Mouse (Mus musculus) spleen, adult 2 months (tissue): Measurements from ENCODE around the gene Fgfr2. TPM values are rescaled to one million over a fixed set of nuclear protein-coding genes. Genes with fewer than 3 reads are reported as not detected.

ENCODE experiments used
- DNase-seq, 2 experiments: peaks; one replicate each; pipeline versions ENCODE4 v3.0.0 to v3.0.0-alpha.2; 2012 to 2021; ENCODE audit warnings: low spot score in 2 of 2, low read depth in 1 of 2
- H3K27ac ChIP-seq: fragments of 200-500 bp; 2 replicates; pipeline ENCODE4 v1.5.1; 2012; ENCODE audit warnings: low read length, inconsistent platforms; ENCODE audit not compliant: insufficient read depth
- H3K27me3 ChIP-seq: fragments of 200-500 bp; 2 replicates; pipeline ENCODE4 v1.6.1; 2012; ENCODE audit warnings: mild to moderate bottlenecking, moderate library complexity, low read length, inconsistent platforms; ENCODE audit not compliant: control insufficient read depth, insufficient read depth
- H3K36me3 ChIP-seq: fragments of 200-500 bp; 2 replicates; pipeline ENCODE4 v1.6.1; 2012; ENCODE audit warnings: mild to moderate bottlenecking, low read length, inconsistent platforms; ENCODE audit not compliant: control insufficient read depth, insufficient read depth
- H3K4me1 ChIP-seq: fragments of 200-500 bp; 2 replicates; pipeline ENCODE4 v1.6.1; 2011; ENCODE audit warnings: inconsistent platforms; ENCODE audit not compliant: control insufficient read depth, insufficient read depth, insufficient read length
- H3K4me3 ChIP-seq: fragments of 200-500 bp; 2 replicates; pipeline ENCODE4 v1.5.1; 2011; ENCODE audit warnings: mild to moderate bottlenecking, inconsistent platforms; ENCODE audit not compliant: insufficient read depth, insufficient read length; ENCODE audit errors: extremely low read depth
- CTCF ChIP-seq: fragments of 200-500 bp; IDR thresholded peaks from 2 replicates; pipeline ENCODE4 v1.5.1; 2011; ENCODE audit warnings: mild to moderate bottlenecking, inconsistent platforms; ENCODE audit not compliant: insufficient read depth, insufficient read length, insufficient replicate concordance; ENCODE audit errors: extremely low read depth
- POLR2A ChIP-seq: fragments of 200-500 bp; IDR thresholded peaks from 2 replicates; pipeline ENCODE4 v1.6.1; 2011; ENCODE audit warnings: low read depth, low read length, inconsistent platforms
- WGBS: fragments of 180-500 bp; shearing (Covaris S2); methylation state at CpG from one replicate; pipeline ENCODE4 v1.1.7; 2018; 5-methylcytosine and 5-hydroxymethylcytosine counted together
- polyA plus RNA-seq: library from polyadenylated mRNA; depleted of rRNA; stranded (reverse); fragments of >200 nt; gene quantifications from 2 replicates; pipeline ENCODE4 v1.2.3, GENCODE M21; 2012

The Fgfr2 gene
- polyA plus RNA-seq, 1 experiment = 1.6 TPM

GRCm38 (mm10) chr7:131256841-131257240 lies 1866.3 kb downstream of the Fgfr2 start:
- no peaks in the 10 kb centered on the region for H3K36me3 ChIP-seq
- no peak for DNase-seq
- no peak overlapping the region for H3K27ac ChIP-seq
- H3K4me1 ChIP-seq = no peaks in the 10 kb centered on the region
- TF ChIP-seq CTCF (no peak), POLR2A (no peak)
- H3K27me3 ChIP-seq = no peaks in the 10 kb centered on the region
- WGBS = 87% methylated on average over 5 of the region's 5 CpGs
- no peak overlapping the region for H3K4me3 ChIP-seq

- TF ChIP-seq POLR2A = no peak
- 29% methylated on average over 1 of the region's 1 CpGs for WGBS
- no peaks in the 10 kb centered on the region for H3K36me3 ChIP-seq
- DNase-seq = no peak
- no peaks in the 10 kb centered on the region for H3K4me1 ChIP-seq
- no peaks in the 10 kb centered on the region for H3K27me3 ChIP-seq
- no peak overlapping the region for H3K4me3 ChIP-seq
- no peak overlapping the region for H3K27ac ChIP-seq
Observed at GRCm38 (mm10) chr7:131244993-131245392, 1878.2 kb downstream of the Fgfr2 start.

- no peak for TF ChIP-seq CTCF
- no peak for TF ChIP-seq POLR2A
Observed at GRCm38 (mm10) chr7:131236091-131236490, 1887.1 kb downstream of the Fgfr2 start.

GRCm38 (mm10) chr7:131223086-131223485 lies 1900.1 kb downstream of the Fgfr2 start:
- no peak overlapping the region for H3K4me3 ChIP-seq
- no peak for DNase-seq
- 67% methylated on average over 5 of the region's 5 CpGs for WGBS
- H3K36me3 ChIP-seq = no peaks in the 10 kb centered on the region
- no peak overlapping the region for H3K27ac ChIP-seq
- no peaks in the 10 kb centered on the region for H3K27me3 ChIP-seq
- H3K4me1 ChIP-seq = no peaks in the 10 kb centered on the region
- no peak for TF ChIP-seq POLR2A
- TF ChIP-seq CTCF = no peak

More at GRCm38 (mm10) chr7:131236091-131236490, 1887.1 kb downstream of the Fgfr2 start:
- Histone ChIP-seq H3K27ac (no peak overlapping the region), H3K4me3 (no peak overlapping the region), H3K27me3 (no peaks in the 10 kb centered on the region), H3K4me1 (no peaks in the 10 kb centered on the region), H3K36me3 (no peaks in the 10 kb centered on the region)
- no peak for DNase-seq

- WGBS = 97% methylated on average over 14 of the region's 14 CpGs
- H3K4me3 ChIP-seq = no peak overlapping the region
- H3K36me3 ChIP-seq = no peaks in the 10 kb centered on the region
- no peak overlapping the region for H3K27ac ChIP-seq
- no peak for TF ChIP-seq CTCF
- no peak for TF ChIP-seq POLR2A
- no peaks in the 10 kb centered on the region for H3K4me1 ChIP-seq
- DNase-seq = no peak
- H3K27me3 ChIP-seq = no peaks in the 10 kb centered on the region
Observed at GRCm38 (mm10) chr7:131187996-131188395, 1935.2 kb downstream of the Fgfr2 start.

GRCm38 (mm10) chr7:131187047-131187446 lies 1936.1 kb downstream of the Fgfr2 start:
- H3K4me1 ChIP-seq = no peaks in the 10 kb centered on the region
- H3K36me3 ChIP-seq = no peaks in the 10 kb centered on the region
- no peak overlapping the region for H3K27ac ChIP-seq
- H3K27me3 ChIP-seq = no peaks in the 10 kb centered on the region
- H3K4me3 ChIP-seq = no peak overlapping the region
- no peak for DNase-seq
- WGBS = 63% methylated on average over 8 of the region's 8 CpGs
- no peak for TF ChIP-seq POLR2A
- TF ChIP-seq CTCF = no peak

GRCm38 (mm10) chr7:131184339-131184738 lies 1938.8 kb downstream of the Fgfr2 start:
- no peak overlapping the region for H3K4me3 ChIP-seq
- WGBS = 65% methylated on average over 8 of the region's 8 CpGs
- no peaks in the 10 kb centered on the region for H3K36me3 ChIP-seq
- no peak for DNase-seq
- H3K4me1 ChIP-seq = no peaks in the 10 kb centered on the region
- H3K27ac ChIP-seq = no peak overlapping the region
- no peaks in the 10 kb centered on the region for H3K27me3 ChIP-seq
- TF ChIP-seq POLR2A = no peak
- no peak for TF ChIP-seq CTCF
